Mouse (Mus musculus) kidney, postnatal 0 days (tissue): ENCODE measurements at regions not wholly inside any gene's neighbourhood (a gene's known extent, or its start where the extent isn't known, plus 50 kb on each side); places are given as distances from the start of the nearest gene placed in this dataset.

Experiments used
- ATAC-seq: fragments of 200-750 bp; cut with Nextera tagmentation; replicated peaks from 2 replicates; pipeline ENCODE4 v1.8.0; 2017; ENCODE audit warnings: low read depth, moderate number of reproducible peaks, moderate TSS enrichment, moderate library complexity; ENCODE audit not compliant: low FRiP score
- DNase-seq: peaks from one replicate; pipeline ENCODE4 v3.0.0-alpha.2; 2016; ENCODE audit warnings: low spot score
- H3K27ac ChIP-seq: fragments of 300-500 bp; sonication (generic); 2 replicates; pipeline ENCODE4 v1.5.1; 2014; ENCODE audit warnings: mild to moderate bottlenecking
- H3K27me3 ChIP-seq: fragments of 300-500 bp; sonication (generic); 2 replicates; pipeline ENCODE4 v1.6.1; 2014; ENCODE audit warnings: low read length, mixed read lengths; ENCODE audit not compliant: insufficient read depth
- H3K36me3 ChIP-seq: fragments of 300-500 bp; sonication (generic); 2 replicates; pipeline ENCODE4 v1.6.1; 2014; ENCODE audit warnings: low read length, mixed read lengths; ENCODE audit not compliant: insufficient read depth
- H3K4me1 ChIP-seq: fragments of 300-500 bp; sonication (generic); replicated peaks from 2 replicates; pipeline ENCODE4 v1.6.1; 2014; ENCODE audit warnings: antibody characterized with exemption, low read length, mixed read lengths; ENCODE audit not compliant: insufficient read depth
- H3K4me2 ChIP-seq: fragments of 300-500 bp; sonication (generic); 2 replicates; pipeline ENCODE4 v1.6.1; 2014; ENCODE audit warnings: mild to moderate bottlenecking, low read length, moderate library complexity, mixed read lengths
- H3K4me3 ChIP-seq: fragments of 300-500 bp; sonication (generic); replicated peaks from 2 replicates; pipeline ENCODE4 v1.5.1; 2014; ENCODE audit warnings: low read depth, low read length
- H3K9ac ChIP-seq: fragments of 300-500 bp; sonication (generic); 2 replicates; pipeline ENCODE4 v1.6.1; 2014; ENCODE audit warnings: low read depth, low read length
- H3K9me3 ChIP-seq: fragments of 300-500 bp; sonication (generic); replicated peaks from 2 replicates; pipeline ENCODE4 v1.6.1; 2016; ENCODE audit warnings: low read length, inconsistent platforms, mixed read lengths
- CTCF ChIP-seq: IDR thresholded peaks from 2 replicates; pipeline ENCODE4 v1.5.1; 2016; ENCODE audit warnings: antibody characterized with exemption, low read depth, mild to moderate bottlenecking, moderate library complexity
- WGBS: fragments of 180-500 bp; shearing (Covaris S2); extraction: QIAGEN DNeasy Blood & Tissue Kit; methylation state at CpG from one replicate; pipeline ENCODE4 v1.1.7; 2014; 5-methylcytosine and 5-hydroxymethylcytosine counted together

DNA sequence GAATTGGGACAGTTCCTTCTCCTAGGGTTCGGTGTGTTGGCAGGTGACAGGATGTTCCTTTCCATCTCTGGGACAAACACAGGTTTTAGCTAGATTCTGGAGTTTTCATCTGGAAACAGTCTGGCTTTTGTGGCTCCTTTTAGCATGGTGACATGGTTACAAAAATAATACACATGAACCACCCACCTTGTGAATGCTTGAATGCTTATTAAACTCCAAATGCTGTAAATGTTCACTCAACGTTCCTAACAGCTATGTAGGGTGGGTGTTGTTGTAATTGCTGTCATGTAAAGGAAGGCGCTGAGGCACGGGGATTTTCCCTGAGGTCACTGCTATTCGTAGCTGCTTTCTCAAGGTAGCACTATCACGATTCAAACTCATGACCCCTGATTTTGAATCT is 178.1 kb upstream of the Zc3h12a start:
- Histone ChIP-seq H3K9ac (no peak overlapping the region), H3K36me3 (no peaks in the 10 kb centered on the region), H3K4me3 (no peak overlapping the region), H3K9me3 (no peaks in the 10 kb centered on the region), H3K4me1 (no peaks in the 10 kb centered on the region), H3K27ac (no peak overlapping the region), H3K27me3 (no peaks in the 10 kb centered on the region), H3K4me2 (no peak overlapping the region)
- TF ChIP-seq CTCF: no peak
- 69% methylated on average over 6 of the region's 6 CpGs for WGBS
- DNase-seq: no peak
- no peak for ATAC-seq

DNA sequence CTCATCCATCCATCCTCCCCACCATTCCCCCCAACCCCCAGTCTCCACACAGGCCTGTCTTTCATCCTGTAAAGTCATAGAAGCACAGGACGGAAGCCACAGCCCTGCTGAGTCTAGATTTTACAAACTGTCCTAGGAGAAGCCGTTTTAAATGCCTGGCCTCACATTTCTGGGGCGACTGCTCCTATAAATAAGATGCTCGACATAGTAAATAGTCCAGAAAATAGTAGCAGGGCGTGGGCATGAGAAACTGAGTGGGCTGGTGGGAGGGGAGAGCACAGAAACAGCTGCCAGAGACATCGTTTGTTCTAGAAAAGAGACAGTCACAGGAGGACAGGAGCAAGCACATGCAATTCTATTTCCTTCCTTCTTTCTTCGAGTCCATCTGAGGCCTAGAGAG is 175.0 kb upstream of the Zc3h12a start:
- no peaks in the 10 kb centered on the region for H3K4me1 ChIP-seq
- DNase-seq (no peak), ATAC-seq (no peak)
- 44% methylated on average over 7 of the region's 7 CpGs for WGBS
- H3K4me3 ChIP-seq: no peak overlapping the region
- H3K27me3 ChIP-seq: no peaks in the 10 kb centered on the region
- no peaks in the 10 kb centered on the region for H3K36me3 ChIP-seq
- H3K9me3 ChIP-seq: no peaks in the 10 kb centered on the region
- H3K4me2 ChIP-seq: no peak overlapping the region
- no peak for TF ChIP-seq CTCF
- H3K27ac ChIP-seq: no peak overlapping the region
- H3K9ac ChIP-seq: no peak overlapping the region

DNA sequence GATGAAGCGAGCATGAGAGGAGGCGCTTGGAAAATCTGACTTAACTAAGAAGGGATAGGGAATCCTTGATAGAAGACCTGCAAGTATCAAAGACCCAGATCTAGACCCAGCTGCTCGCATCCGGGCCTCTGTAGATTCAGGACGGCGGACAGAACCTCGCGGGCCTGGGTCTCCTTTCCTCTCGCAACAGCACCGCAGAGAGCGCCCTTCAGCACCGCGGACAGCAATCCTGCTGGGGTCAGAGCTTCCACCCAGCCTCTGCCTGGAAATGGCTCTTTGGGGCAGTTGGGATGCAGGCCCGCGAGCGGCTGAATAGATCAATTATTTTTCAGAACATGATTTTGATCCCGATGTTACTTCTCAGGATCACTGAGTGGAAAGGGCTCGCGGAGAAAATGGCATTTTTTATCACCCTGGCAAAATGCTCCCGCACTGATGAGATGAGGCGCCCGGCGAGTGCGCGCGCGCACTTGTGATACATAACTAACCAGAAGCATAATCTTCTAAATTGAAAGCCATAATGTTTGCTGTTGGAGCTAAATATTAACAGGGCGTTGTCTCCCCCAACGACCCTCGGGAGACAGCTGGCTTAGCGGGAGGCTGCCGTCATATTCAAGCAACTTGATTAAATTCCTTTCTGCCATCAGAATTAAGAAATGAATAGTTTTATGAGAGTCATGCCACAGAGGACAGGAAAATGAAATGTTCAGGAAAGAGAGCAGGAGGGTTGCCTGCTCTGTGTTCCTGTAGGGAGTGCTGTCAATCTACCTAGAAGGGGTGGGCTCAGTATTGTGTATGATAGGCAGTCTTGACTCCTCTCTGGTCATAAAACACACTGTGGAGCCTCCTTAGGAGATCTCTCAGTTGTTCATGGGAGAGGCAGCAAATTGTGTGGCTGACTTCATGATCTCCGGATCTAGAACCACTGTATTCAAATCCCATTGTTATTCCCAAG is 173.1 kb upstream of the Zc3h12a start:
- Histone ChIP-seq H3K4me3 (no peak overlapping the region), H3K36me3 (no peaks in the 10 kb centered on the region), H3K9me3 (no peaks in the 10 kb centered on the region), H3K9ac (no peak overlapping the region), H3K27ac (no peak overlapping the region), H3K27me3 (no peaks in the 10 kb centered on the region), H3K4me2 (no peak overlapping the region), H3K4me1 (no peaks in the 10 kb centered on the region)
- no peak for TF ChIP-seq CTCF
- ATAC-seq: no peak
- peak; percentile 91 for DNase-seq
- WGBS: 25% methylated on average over 33 of the region's 33 CpGs

DNA sequence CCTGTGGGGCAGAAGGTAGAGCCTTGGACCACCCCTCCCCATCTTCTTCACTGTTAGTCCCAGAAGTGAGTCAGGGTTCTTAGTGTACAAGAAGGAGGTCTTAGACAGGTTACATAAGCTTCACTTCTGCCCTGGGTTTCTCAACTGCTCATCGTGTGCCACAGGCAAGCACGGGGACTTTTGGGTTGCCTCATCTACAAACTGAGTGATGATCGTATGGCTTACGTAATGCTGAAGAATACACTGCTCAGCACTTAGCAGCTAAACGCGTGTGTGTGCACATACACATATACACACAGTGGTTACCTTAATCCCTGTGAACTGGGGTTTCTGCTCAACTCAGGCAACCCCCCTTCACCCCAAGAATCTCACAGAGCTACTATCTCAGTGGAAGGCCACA is 163.1 kb upstream of the Zc3h12a start:
- no peaks in the 10 kb centered on the region for H3K36me3 ChIP-seq
- H3K9me3 ChIP-seq: no peaks in the 10 kb centered on the region
- H3K27me3 ChIP-seq: no peaks in the 10 kb centered on the region
- no peak overlapping the region for H3K4me3 ChIP-seq
- no peak overlapping the region for H3K4me2 ChIP-seq
- no peaks in the 10 kb centered on the region for H3K4me1 ChIP-seq
- 84% methylated on average over 6 of the region's 6 CpGs for WGBS
- no peak overlapping the region for H3K9ac ChIP-seq
- DNase-seq (no peak), ATAC-seq (no peak)
- no peak for TF ChIP-seq CTCF
- no peak overlapping the region for H3K27ac ChIP-seq

DNA sequence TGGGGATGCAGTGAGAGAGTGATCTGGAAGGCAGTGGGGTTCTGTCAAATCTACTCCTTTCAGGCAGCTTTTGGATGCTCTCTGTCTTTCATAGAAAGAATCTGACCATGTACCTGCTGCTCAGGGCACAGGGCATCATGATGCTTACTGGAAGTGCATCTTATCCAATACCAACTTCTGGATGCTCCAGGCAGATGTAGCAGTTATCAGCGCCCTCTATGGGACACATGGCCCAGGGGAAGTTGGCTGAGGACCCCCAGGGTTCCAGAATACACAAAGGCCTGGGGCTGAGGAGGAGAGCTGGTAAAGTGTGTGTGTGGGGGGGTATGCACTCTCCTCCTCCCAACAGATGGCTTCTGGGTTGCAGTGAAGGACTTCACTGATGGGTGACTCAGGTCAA is 162.1 kb upstream of the Zc3h12a start:
- Histone ChIP-seq H3K27ac (no peak overlapping the region), H3K9ac (no peak overlapping the region), H3K9me3 (no peaks in the 10 kb centered on the region), H3K4me3 (no peak overlapping the region), H3K36me3 (no peaks in the 10 kb centered on the region), H3K27me3 (no peaks in the 10 kb centered on the region), H3K4me1 (no peaks in the 10 kb centered on the region), H3K4me2 (no peak overlapping the region)
- no peak for DNase-seq
- ATAC-seq: no peak
- WGBS: 24% methylated on average over 1 of the region's 1 CpGs
- TF ChIP-seq CTCF: no peak

DNA sequence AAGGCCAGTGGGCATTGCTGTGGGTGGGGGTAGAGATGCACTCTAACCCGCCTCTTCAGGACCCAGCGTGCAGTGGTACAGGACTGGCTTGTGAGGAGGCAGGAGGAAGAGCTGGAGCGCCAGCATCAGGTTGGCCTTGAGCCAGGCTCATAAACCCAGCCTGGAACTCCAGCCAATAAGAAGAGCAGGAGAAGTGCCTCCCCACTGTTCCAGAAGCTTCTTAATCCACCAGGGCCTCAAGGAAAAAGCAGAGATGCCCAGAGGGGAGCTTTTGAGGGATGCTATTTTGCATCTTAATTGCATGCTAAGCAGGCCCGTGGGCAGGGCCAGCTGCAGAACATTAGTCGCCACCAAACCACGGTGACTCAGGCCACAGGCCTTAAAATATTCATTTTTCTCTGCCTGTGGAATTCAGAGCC is 161.4 kb upstream of the Zc3h12a start:
- Histone ChIP-seq H3K4me2 (no peak overlapping the region), H3K4me1 (no peaks in the 10 kb centered on the region), H3K9ac (no peak overlapping the region), H3K27ac (no peak overlapping the region), H3K27me3 (no peaks in the 10 kb centered on the region), H3K9me3 (no peaks in the 10 kb centered on the region), H3K4me3 (no peak overlapping the region), H3K36me3 (no peaks in the 10 kb centered on the region)
- 57% methylated on average over 6 of the region's 6 CpGs for WGBS
- DNase-seq (no peak), ATAC-seq (no peak)
- TF ChIP-seq CTCF: no peak
